Mouse (Mus musculus): Measurements from ENCODE around the gene Tnrc6c. TPM values are rescaled to one million over a fixed set of nuclear protein-coding genes. Genes with fewer than 3 reads are reported as not detected.

The Tnrc6c gene
- total RNA-seq, 2 experiments from 2014 or later, result 11.6 to 13.4 TPM

DNA sequence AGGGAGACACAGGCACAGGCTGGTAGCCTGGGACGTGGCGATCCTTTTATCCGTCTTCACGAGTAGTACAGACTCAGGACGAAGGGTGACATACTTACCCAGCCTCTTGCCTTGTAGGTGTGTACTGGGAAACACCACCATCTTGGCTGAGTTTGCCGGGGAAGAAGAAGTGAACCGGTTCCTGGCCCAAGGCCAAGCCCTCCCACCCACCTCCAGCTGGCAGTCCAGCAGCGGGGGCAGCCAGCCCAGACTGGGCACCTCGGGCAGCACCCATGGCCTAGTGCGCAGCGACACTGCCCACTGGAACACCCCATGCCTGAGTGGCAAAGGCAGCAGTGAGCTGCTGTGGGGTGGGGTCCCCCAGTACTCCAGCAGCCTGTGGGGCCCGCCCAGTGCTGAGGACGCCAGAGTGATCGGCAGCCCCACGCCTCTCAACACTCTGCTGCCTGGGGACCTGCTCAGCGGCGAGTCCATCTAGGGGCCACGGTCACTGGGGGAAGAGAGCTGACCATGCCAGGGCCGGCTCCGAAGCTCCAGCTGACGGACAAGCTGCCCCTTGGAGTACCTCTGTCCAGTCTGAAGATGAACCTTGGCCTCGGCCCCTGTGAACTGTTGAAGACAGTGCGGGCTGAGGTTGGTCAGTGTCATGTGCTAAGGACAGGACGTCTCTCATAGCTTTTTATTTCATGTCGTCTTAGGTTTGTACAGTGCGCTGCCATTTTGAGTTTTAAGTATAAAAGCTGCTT lies 106.5 kb downstream of the Tnrc6c start:
- no peak for ATAC-seq (replicated peaks; ENCODE audit: low FRiP score, poor library complexity, severe bottlenecking)

DNA sequence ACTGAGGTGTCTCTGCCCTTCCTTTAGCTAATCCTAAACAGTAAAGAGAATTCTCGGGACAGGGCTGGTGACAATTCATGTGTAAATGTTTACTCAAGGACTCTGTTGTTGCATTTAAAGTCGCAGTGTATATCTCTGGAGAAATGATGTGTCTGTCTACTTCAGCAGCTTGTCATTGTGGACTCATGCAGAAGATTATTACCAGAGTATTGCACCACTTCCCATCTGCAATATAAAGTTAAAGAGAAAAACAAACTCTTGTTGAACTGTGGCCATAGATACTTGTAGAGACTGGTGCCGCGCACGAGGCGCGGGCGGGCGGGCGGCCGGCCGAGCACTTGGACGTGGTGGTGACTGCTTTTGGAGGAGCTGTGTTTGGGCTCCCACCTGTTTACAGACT lies 107.7 kb downstream of the Tnrc6c start:
- ATAC-seq (replicated peaks; ENCODE audit: low FRiP score, poor library complexity, severe bottlenecking), result no peak

DNA sequence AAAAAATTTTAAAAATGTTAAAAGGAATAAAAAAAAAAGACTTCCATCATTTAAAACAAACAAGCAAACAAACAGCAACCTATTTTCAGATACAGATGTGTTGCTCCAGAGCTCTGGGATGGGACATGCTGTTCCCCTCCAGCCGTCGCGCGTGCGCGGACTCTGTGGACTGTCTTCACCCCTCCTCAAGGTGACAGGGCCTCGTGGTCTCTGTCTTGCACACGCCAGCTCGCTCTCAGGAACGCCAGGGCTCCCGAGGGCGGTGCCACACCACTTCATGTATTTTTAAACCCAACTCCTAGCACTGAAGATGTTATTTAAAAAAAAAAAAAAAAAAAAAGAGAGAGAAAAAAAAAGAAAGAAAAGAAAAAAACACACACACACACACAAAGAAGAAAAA lies 108.2 kb downstream of the Tnrc6c start:
- no peak for ATAC-seq (replicated peaks; ENCODE audit: low FRiP score, poor library complexity, severe bottlenecking)

DNA sequence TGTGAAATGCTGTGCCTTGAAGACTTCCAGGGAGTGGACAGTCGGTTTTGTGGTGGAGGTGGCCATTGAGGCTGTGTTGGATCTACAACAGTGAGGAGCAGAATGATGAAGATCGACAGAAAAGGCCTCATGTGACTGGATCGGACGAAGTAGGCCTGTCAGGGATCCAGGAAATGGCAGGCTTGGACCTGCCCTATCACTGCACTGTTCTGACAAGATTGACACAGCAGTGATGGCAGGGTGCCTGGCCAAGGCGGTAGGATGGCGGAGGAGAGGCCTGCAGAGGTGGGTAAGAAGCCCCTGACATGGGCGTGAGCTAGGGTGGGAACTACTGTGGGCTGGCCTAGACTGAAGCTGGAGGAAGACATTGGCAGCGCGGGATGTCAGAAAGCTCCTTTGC lies 110.2 kb downstream of the Tnrc6c start:
- no peak for ATAC-seq (replicated peaks; ENCODE audit: low FRiP score, poor library complexity, severe bottlenecking)

DNA sequence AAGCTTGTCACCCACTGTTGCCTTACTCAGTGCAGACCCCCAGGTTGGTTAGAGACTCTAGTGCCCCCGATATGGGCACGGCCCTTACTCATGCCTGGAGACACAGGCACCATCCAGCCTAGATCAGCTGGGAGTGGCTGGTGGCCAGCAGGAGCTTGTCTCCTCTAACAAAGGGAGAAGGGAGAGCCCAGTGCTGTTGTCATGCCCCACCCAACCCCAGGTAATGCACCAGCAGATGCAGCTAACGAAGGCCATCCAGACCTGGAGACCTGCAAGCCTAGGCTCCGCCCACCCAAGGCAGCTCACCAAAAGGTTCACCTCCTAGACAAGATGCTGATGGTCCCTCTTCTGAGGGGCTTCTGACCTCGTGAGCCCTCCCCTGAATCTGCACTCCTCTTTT lies 111.3 kb downstream of the Tnrc6c start:
- ATAC-seq (replicated peaks; ENCODE audit: low FRiP score, poor library complexity, severe bottlenecking), result no peak

DNA sequence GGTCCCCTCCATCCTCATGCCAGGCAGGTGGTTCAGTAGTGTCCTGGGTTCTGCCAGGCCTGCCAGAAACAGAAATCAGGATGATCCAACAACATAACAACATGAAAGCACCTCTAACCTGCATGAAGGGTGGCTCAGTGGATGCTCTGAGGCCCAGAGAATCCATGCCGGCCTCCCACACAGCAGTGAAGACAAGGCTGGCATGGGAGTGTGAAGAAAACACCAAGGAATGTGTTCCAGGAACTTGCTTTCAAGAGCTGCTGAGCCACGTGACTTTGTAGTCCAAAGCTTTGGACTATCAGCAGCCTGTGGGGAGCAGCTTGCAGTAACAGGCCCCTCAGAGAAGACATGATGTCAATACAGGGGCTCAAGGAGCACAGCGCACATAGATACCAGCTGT lies 112.2 kb downstream of the Tnrc6c start:
- no peak for ATAC-seq (replicated peaks; ENCODE audit: low FRiP score, poor library complexity, severe bottlenecking)

DNA sequence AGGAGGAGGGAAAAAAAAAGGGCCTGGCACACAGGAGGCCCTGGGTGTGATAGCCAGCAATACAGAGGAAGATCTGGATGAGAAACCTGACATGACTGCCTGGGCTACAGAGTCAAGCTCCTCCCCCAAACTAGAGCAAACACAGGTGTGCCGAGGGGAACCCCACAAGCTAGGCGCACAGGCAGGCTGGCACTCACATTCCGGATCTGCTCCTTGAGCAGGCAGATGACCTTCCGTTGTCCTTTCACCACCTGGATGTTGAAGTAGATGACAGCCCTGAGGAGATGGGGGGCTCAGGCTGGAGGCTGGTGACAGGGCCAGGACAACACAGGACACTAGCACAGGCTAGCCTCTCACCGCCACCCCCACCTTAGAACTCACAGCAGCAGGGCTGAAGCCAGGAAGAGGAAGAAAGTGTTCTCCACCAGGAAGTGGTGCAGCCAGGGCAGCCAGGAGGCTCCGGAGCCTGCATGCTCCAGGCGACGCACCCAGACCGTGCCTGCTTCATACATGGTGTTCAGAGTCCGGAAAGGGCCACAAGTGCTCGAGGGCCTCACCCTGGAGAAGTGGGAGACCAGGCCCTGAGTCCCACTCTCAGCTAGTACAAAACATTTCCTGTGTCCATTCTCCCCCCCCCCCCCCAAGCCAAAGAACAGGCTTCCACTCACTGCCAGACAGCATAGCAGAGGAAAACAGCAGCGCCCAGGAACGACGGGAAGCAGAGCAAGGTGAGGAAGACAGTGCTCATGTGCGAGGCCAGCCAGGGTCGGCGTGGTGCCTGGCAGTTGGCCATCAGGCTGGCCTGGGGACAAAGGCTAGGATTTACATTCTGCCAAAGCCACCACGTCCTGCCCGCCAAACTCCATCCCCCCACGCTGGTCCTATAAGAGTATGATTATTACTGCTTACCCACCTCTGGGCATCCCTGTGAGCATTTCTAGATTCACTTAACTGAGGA lies 114.9 kb downstream of the Tnrc6c start:
- ATAC-seq (replicated peaks; ENCODE audit: low FRiP score, poor library complexity, severe bottlenecking), result no peak

DNA sequence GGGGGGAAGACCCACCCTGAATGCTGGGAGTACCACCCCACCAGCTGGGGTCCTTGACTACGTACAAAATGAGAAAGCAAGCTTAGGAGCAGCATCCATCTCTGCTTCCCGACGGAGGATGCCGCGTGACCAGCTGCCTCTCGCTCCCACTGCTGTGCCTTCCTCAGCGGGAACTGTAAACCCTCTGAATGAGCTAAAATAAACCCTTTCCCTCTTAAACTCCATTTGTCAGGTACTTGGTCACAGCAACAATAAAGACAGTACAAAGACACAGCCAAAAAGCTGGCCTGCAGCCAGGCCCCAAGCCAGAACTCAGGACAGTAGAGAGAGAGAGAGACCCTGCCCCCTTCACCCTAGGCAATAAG lies 115.6 kb downstream of the Tnrc6c start:
- no peak for ATAC-seq (replicated peaks; ENCODE audit: low FRiP score, poor library complexity, severe bottlenecking)

DNA sequence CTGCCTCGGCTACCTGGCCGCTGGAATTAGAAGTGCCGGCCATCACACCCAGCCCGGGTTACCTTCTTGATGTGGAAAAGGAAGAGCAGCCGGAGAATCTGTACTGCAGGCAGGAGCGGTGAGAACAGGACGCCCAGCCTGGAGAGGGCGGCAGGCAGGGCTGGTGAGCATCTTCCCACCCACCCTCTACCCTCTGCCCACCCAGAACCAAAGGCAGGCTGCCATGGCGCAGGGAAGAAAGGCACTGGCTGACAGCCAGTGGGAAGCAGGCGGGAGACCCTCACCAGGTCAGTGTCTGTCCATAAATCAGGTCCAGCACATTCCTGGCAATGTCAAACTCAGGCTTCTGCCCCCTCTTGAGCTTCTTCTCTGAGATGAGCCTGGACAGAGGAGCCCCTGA lies 116.3 kb downstream of the Tnrc6c start:
- no peak for ATAC-seq (replicated peaks; ENCODE audit: low FRiP score, poor library complexity, severe bottlenecking)

DNA sequence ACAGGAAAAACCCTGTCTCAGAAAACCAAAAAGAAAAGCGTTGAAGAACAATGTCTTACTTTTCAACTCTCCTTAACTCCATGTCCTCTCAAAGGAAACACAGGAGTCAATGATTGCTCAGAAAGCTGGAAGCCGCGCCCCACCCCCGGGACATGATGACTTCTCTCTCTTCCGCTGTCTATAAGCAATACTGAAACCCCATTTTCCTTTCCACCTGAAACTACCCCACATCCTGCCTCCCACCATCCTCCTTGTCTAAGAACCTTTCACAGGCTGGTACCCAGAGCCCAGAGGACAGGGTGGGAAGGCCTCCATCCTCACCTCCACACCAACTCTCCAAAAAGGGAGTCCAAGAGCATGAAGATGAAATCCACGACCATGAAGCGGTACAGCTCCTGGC lies 118.3 kb downstream of the Tnrc6c start:
- no peak for ATAC-seq (replicated peaks; ENCODE audit: low FRiP score, poor library complexity, severe bottlenecking)

DNA sequence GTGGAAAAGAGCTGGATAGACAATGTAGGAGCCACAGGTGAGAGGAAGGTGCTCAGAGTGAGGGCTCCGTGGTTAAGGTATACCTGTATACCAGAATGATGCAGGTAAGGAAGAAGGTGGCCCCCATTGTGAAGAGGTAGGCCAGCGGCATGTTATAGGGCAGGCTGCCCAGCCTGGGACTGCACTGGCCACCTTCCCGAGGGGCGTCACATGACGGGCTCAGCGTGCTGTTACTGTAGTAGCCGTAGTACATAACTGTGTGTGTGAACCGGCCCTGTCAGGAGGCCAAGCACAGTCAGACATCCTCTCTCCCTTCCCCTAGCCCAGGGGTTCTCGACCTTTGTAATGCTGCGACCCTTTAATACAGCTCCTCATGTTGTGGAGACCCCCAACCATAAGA lies 120.8 kb downstream of the Tnrc6c start:
- ATAC-seq (replicated peaks; ENCODE audit: low FRiP score, poor library complexity, severe bottlenecking), result no peak

DNA sequence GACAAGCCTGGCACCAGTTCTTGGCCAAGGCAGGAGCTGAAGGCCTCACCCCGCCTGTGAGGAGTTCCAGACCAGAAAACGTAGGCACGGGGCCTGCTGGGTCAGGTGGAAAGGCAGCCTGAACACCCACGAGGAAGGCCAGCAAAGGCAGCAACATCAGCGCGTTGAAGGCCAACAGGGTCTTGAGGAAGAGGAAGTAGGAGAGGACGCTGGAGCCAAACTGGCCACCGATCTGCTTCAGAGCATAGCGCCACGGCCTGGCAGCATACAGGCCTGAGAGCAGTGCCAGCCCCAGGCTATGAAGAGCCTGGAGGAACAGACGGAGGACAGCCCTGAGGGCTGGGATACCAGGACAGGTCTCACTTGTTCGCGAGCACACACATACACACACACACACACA lies 121.5 kb downstream of the Tnrc6c start:
- ATAC-seq (replicated peaks; ENCODE audit: low FRiP score, poor library complexity, severe bottlenecking), result no peak

DNA sequence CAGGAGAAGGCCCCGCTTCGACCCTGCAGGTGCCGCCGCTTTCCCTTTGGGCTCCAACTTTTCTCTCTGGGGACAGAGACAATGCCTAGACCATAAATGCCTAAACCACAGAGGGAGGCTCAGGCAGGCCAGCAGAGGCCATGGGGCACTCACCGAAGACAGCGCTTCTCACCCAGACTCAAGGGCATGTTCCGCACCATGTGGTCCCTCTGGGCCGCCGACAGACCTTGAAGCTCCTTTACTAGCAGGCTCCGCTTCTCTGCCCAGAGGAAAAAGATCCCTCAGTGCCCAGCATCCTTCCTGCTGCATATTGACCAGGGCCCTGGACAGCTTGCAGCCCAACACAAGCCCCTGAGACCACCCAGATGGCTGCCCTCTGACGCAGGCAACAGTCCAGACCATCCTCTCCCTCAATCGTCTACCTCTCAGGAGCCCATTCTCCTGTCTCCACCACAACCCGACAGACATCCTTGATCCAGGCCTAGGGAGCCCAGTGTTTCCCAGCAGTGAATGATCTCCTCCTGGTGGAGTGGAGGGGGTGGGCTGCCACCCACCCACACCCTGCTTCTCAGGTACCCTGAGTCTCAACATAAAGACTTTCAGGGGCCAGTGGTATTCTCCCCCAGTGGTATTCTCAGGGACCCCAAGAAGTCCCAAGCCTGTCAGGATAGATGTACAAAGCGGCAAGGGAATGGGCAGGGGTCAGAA lies 122.2 kb downstream of the Tnrc6c start:
- ATAC-seq (replicated peaks; ENCODE audit: low FRiP score, poor library complexity, severe bottlenecking), result no peak

DNA sequence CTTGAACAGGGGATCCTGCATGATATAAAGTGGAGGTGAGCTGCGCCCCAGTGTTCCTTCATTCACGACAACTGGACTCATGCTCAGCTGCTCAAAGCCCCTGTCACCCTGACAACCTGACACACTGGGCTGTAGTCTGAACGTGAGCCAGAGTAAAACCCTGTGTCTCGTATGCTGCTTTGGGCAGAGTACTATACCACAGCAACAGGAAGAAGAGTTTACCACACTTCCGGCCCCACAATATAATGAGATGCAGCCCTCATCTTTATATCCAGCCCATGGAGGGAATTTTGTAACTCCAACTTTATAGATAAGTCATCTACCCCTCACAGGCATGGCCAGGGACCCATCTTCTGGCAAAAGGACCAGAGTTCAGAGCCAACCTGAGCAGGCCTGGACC lies 123.0 kb downstream of the Tnrc6c start:
- ATAC-seq (replicated peaks; ENCODE audit: low FRiP score, poor library complexity, severe bottlenecking), result no peak

DNA sequence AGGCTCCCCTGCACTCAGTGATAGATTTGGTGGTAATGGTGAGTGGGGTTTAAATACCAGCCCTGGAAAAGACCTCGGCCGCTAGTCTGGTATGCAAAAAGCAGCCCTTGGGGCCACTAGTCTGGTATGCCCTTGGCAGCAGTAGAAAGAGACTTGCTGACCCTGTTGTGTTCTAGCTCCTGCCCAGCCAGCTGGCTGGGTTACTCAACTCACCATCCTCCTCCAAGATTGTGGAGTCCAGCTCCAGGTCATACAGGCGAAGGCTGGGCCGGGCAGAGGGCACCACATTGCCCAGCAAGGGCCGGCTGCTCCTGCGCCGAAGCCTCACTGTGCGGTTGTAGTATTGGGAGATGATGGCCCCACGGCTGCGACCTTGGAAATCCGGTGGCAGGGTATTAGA lies 123.9 kb downstream of the Tnrc6c start:
- ATAC-seq (replicated peaks; ENCODE audit: low FRiP score, poor library complexity, severe bottlenecking), result no peak

DNA sequence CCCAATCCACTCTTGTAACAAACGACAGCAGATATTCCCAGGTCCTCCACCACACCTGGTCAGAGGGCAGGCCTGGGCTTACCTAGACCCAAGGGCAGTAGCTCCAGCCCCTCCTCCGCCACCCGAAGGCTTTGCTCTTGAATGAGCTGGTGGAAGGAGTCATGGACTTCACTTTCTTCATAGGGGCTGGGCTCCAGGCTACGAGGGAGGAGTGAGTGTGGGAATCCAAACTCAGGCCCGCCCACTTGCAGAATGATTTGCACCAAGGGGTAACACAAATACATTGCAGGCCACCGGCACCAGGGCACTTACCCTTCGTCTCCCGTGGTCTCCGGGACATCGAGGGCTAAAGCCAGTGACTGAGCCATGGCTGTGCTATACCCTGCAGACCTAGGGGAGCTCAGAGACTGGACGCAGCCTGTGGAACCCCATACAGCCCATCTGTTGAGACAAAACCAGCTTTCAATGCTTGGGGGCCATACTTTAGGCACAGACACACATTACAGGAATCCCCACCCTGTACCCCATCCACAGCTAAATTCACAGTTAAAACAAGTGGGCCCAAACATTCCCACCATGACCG lies 124.9 kb downstream of the Tnrc6c start:
- ATAC-seq (replicated peaks; ENCODE audit: low FRiP score, poor library complexity, severe bottlenecking), result peak; percentile 16; the same call in 1 of the 2 replicates

DNA sequence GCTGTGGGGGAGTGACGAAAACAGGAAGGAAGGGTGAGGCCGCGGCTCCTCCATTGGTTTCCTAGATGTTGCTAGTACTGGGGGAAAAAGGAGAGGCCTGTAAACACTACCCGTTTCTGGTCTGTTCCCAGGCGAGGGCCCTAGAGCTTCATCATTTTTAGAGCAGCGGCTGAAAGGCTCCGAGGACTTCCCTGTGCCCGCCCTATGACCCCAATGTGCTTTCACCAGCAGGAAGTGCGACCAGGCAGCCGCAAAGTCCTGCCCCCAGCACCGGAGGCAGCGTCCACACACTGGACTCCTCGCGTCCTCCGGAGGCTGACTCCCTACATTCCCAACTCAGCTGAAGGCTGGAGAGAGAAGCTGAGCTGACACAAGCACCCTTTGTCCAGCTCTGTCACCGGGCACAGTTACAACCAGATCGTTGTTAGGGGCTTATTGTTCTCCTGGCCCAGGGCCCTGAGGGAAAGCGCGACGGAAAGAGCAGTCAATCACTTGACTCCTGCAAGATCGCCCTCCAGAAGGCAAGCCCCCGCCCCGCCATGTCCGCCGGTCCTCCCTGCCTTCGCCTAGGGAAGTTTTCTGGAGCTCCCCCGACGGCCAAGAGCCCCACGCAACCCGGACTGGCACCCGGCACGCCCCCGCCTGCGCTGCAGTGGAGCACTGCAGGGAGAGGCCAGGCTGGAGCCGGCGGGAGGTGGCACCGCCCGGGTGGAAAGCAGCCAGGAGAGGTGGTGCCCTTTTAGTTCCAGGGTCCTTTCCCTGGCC lies 125.5 kb downstream of the Tnrc6c start:
- ATAC-seq (replicated peaks; ENCODE audit: low FRiP score, poor library complexity, severe bottlenecking), result peak; percentile 42

DNA sequence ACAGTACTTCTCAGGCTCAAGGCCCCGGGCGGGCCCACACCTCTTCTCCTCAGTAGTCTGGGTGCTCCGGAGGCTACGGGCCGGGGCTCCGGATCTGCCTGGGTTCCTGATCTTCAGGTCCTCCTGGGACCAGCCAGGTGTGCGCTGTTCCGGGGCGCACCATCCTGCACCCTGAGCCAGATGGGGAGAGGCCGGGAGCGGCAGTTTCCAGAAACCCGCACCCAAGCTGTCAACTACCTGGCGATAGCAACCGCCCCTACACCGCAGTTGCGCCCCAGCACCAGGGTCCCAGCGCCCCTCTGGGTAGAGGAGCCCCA lies 126.1 kb downstream of the Tnrc6c start:
- no peak for ATAC-seq (replicated peaks; ENCODE audit: low FRiP score, poor library complexity, severe bottlenecking)

DNA sequence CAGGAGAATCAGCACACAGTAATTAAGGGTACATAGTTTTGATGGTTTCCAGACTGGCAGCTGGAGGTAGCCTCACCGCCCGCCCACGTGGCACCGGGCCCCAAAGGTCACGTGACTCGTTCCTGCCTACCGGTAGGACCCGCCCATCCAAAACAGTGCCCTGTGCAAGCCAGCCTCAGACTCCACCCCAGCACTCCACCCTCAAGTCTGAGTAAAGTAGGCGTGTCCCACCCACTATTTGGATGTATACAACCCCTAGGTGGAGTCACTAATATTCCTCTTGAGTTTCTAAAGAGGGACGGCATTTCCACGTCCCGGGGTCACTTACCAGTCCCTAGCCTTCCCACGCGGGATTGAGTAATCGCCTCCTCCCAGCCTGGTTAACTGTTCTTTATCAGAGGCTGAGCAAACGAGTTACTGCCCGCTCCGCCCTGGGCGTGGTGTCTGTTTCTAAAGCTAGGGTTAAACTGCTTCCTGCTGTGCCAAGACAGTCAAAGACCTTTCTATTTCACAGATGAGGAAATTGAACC lies 126.6 kb downstream of the Tnrc6c start:
- ATAC-seq (replicated peaks; ENCODE audit: low FRiP score, poor library complexity, severe bottlenecking), result peak; percentile 59
